Mouse (Mus musculus) layer of hippocampus, postnatal 14 days (tissue): ENCODE data around the gene Anxa4. TPM values are rescaled to one million over a fixed set of nuclear protein-coding genes. Genes with fewer than 3 reads are reported as not detected.
A peak's percentile ranks its signal among the peaks of the same experiment; 100 is the strongest.

ENCODE experiments used
- DNase-seq, 2 experiments: peaks; one replicate each; pipeline ENCODE4 v3.0.0; 2021 to 2022; ENCODE audit warnings: low spot score in 2 of 2, mixed read lengths in 1 of 2
- total RNA-seq, 2 experiments: library from RNA; stranded (reverse); gene quantifications; 2 replicates each; pipeline ENCODE4 v1.2.3; 2021

Gene Anxa4
- total RNA-seq, 2 experiments from 2014 or later = 2.8 to 5.8 TPM

- no peak for DNase-seq
Measured at GRCm38 (mm10) chr6:86804646-86805045, 11.3 kb upstream of the Anxa4 start.

GRCm38 (mm10) chr6:86801431-86801830 lies 8.0 kb upstream of the Anxa4 start:
- no peak for DNase-seq

GRCm38 (mm10) chr6:86800467-86800866 lies 7.1 kb upstream of the Anxa4 start:
- DNase-seq = no peak

GRCm38 (mm10) chr6:86797455-86797854 lies 4.1 kb upstream of the Anxa4 start:
- no peak for DNase-seq

DNA sequence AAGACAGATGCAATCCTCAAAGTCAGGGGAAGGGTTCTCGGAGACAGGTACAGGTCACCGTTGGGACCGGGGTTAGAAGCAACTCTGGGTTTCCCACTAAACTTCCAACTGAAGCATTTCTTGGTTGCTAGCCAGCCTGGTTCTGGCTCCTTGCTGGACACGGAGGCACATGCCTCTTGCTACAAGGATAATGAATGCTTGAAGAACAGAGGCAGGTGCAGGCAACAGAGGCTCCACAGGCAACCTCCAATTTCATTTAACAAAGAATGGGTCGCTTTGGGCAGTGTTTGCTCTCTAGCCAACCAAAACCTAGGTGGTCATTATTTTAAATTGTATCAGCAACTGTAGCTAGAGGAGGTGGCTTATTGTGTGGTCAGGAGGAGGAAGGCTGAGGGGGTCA lies 573 bp upstream of the Anxa4 start:
- DNase-seq = no peak

DNA sequence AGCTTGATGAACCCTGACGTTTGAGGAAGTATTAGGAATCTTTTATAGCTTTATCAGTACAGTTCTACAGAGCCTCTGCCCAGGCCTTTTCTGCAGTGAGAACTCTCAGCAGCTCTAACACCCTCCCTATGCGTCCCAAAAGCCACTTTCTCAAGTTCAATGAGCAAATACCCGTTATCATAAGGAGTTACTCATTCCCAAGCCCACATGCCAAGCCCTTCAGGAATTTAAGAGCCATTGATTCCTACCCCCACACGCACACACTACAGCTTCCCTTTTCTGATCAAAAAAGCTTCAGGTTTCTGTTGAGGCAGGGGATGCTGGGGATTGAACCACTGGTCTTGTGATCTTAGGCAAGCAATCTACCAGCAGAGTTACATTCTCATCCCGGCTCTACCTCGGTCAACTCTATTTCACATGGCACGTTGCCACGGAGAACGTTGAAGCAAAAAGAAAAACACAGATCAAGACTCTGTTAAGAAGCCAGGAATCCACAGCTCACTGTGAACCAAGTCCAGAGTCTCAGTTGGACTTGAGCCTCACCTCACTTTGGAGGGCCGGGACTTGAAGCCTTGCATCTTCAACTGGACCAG lies 2.9 kb downstream of the Anxa4 start:
- no peak for DNase-seq

DNA sequence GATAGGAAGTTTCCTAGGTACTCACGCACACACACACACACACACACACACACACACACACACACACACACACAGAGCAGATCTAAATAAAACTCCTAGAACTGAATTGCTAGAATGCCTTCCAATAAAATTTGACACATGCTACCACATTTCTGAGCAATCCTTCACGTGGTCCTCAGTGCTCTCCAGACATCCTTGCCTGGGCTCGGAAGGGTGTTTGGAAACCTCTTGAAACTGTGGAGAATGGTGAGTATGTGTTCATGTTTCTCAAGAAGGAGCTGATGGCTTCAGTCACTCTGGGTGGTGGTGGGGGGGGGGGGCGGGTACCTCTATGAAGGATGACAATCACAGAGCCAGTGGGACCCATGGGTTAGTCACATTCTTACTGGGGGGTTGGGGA lies 5.1 kb downstream of the Anxa4 start:
- DNase-seq = no peak

GRCm38 (mm10) chr6:86786545-86786944 lies 6.8 kb downstream of the Anxa4 start:
- no peak for DNase-seq

- DNase-seq = no peak
Measured at GRCm38 (mm10) chr6:86784739-86785138, 8.6 kb downstream of the Anxa4 start.

DNA sequence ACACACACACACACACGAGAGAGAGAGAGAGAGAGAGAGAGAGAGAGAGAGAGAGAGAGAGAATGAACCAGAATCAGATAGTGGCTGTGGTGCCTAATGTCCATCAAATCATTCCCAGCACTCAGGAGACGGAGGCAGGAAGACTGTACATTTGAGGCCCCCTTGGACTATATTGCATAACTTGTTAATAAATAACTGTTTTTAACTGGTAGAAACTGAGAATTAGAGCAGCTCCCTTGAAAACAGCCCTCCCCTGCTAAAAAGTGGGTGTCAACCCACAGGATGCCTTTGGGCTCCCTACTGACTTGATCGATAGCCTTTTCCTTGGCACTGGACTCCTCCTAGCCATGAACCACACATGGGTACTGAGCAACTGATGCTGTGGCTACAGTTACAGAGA lies 11.0 kb downstream of the Anxa4 start:
- no peak for DNase-seq

DNA sequence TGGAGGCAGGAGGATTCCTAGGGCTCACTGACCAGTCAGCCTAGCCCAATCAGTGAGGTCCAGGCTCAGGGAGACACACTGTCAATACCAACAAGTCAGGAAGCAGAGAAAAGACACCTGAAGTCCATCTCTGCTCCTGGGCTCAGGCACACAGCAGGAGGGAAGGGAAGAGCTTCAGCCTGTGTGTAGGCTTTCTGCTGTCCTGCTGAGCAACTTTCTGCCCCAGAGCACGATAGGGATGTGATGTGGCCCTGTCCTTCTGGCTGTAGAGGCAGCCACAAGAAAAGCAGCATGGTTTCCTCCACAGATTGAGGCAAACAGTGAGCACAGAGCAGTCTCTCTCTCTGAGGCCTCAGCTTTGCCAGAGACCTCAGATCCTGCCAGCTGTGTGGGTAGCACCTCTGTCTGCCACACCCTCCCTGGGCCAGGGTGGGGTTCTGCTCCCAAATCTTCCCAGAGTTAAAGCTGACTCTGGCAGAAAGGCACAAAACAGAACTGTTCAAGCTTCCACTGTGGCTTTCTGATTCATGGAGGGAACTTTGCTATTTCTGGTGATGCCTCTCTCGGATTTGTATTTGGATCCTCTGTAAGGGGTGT lies 11.9 kb downstream of the Anxa4 start:
- DNase-seq = no peak

DNA sequence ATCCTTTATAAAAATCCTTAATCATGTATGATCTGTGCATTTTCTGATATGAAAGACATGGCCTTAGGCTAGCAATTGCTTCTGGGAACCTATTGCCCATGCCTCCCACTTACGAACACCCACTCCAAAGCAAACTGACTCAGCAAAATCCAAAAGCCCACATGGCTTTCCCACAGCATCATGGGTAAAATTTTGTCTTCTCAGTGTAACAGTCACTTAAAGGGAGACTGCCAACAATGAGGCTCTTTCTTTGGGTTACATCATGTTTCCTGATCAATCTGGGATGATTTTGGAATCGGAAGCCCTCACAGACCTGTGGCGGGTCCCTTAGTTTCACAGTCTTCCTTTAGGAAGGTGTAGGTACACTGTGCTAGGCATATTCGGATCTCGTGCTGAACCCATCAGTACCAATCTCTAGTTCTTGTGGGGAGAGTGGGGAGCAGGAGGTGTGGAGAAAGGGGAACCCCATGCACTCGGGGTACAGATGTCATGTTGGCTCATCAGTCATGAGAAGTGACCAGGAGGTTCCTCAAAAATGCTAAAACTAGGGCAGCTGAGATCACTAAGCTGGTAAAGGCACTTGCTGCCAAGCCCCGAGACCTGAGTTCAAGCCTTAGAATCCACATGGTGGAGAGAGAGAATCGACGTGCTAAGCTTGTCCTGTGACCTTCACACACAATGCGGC lies 14.3 kb downstream of the Anxa4 start:
- no peak for DNase-seq

- DNase-seq = no peak
Measured at GRCm38 (mm10) chr6:86777181-86777580, 16.2 kb downstream of the Anxa4 start.

DNA sequence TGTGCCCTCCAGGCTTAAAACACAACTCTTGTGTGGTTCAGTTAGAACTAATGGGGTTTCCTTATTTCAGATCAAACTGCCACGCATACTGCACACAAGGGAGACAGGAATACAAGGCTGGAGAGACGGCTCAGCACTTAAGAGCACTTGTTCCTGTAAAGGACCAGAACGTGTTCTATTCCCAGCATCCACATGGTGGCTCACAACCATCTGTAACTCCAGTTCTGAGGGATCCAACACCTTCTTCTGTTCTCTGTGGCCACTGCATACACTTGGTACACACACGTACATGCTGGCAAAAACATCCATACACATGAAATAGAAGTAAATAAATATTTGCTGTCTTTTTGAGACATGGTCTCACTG lies 16.7 kb downstream of the Anxa4 start:
- DNase-seq = peak; percentile 19 to 24

- DNase-seq = peak in 1 of 2 experiments; percentile 11
Measured at GRCm38 (mm10) chr6:86776001-86776705, 17.2 kb downstream of the Anxa4 start.

DNA sequence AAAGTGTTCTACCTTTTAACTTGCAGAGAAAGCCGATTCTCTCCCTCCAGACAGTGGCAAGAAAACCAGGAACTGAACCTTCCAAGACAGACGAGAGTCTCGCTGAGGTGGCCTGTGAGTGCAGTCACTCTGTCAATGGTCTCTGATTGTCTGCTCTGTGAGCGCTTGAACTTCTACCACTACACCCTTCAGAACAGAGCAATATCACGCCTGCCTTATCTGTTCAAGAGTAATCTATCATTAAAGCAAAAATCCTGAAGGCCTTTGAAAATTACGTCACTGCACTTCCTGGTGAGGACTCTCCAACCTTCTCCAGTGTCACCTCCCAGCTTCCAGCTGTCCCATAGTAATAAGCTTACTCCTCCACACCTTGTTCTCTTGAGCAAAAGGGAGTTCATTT lies 18.4 kb downstream of the Anxa4 start:
- DNase-seq = no peak

GRCm38 (mm10) chr6:86773830-86774229 lies 19.6 kb downstream of the Anxa4 start:
- no peak for DNase-seq

DNA sequence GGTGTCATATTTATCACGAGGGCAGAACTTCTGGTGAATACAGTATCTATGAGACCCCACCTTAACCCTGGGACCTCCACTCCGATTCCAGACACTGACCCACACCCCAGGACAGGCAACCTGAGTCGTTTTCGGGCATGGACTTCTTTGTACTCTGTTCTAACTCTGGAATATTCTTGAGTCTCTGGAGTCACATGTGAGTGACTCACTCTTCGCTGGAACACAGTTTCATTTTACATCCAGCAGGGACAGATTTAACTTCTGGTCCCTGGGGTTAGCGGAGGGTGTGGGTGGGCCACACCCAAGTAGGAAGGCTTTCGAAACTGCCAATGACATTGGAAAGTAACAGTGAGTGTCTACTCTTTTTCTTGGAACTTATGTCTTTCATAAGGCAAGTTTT lies 20.8 kb downstream of the Anxa4 start:
- DNase-seq = no peak

GRCm38 (mm10) chr6:86768938-86769337 lies 24.4 kb downstream of the Anxa4 start:
- no peak for DNase-seq

DNA sequence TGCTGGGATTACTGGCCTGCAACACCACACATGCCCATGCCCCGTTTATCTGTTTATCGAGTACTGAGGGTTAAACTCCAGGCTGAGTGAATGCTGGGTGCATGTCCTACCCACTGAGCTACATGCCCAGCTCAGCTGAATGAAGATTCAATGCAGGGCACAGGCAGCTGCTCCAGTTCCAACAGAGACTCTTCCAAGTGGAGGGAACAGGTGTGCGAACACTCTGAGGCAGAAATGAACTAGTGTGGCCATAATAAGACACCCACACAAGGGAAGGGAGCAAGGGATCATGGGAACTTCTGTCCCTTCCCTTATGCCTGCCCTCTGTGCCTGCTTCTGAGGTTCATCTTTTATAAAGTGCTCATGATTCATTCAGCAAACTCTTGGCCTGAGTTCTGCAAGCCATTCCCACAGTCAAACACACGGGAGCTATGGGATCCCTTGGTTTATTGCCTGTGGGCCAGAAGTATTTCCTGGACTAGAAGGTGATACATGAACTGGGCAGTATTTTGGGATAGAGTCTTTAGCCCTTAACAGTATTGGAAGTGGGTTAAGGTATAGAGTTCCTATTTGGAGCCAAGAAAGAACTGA lies 25.1 kb downstream of the Anxa4 start:
- no peak for DNase-seq

DNA sequence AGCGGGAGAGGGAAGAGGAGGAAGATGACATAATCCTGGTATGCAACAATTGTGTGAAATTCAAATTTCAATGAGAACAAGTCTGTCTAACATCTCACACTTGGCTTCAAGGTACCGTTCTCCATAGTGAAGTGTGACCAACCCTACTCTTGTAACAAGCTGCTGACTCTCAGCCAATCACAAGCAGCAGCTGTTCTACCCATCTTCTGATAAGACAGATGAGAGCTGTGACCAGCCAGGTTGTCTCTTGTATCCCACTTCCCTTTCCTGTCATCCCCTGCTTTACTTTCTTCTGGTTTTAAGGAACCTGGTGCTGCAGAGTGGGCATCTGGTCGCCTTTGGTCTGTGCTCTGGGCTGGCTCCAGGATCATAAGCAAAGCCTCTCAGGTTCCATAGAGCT lies 25.9 kb downstream of the Anxa4 start:
- DNase-seq = no peak

GRCm38 (mm10) chr6:86765637-86766059 lies 27.7 kb downstream of the Anxa4 start:
- no peak for DNase-seq
